Mouse (Mus musculus) liver, postnatal 0 days (tissue): ENCODE measurements around the gene Ttc7. TPM values are rescaled to one million over a fixed set of nuclear protein-coding genes. Genes with fewer than 3 reads are reported as not detected.

Experiments used
- ATAC-seq: fragments of 200-750 bp; cut with Nextera tagmentation; 2 replicates; pipeline ENCODE4 v1.8.0; 2017; ENCODE audit warnings: mild to moderate bottlenecking, moderate library complexity
- DNase-seq: peaks from one replicate; pipeline ENCODE4 v3.0.0-alpha.2; 2016
- H3K27ac ChIP-seq: fragments of 300-500 bp; sonication (generic); 2 replicates; pipeline ENCODE4 v1.5.1; 2014; ENCODE audit warnings: antibody characterized with exemption, moderate library complexity, mild to moderate bottlenecking, low read depth
- H3K27me3 ChIP-seq: fragments of 300-500 bp; sonication (generic); 2 replicates; pipeline ENCODE4 v1.6.1; 2014; ENCODE audit warnings: low read length, control low read depth, mixed read lengths; ENCODE audit not compliant: insufficient read depth
- H3K36me3 ChIP-seq: fragments of 300-500 bp; sonication (generic); replicated peaks from 2 replicates; pipeline ENCODE4 v1.6.1; 2014; ENCODE audit warnings: mild to moderate bottlenecking, control low read depth, low read length, moderate library complexity, mixed read lengths; ENCODE audit not compliant: insufficient read depth
- H3K4me1 ChIP-seq: fragments of 300-500 bp; sonication (generic); 2 replicates; pipeline ENCODE4 v1.6.1; 2014; ENCODE audit warnings: antibody characterized with exemption, mild to moderate bottlenecking, control low read depth; ENCODE audit not compliant: insufficient read depth
- H3K4me2 ChIP-seq: fragments of 300-500 bp; sonication (generic); 2 replicates; pipeline ENCODE4 v1.6.1; 2014; ENCODE audit warnings: low read depth, mild to moderate bottlenecking, low read length, moderate library complexity, mixed read lengths
- H3K4me3 ChIP-seq: fragments of 300-500 bp; sonication (generic); 2 replicates; pipeline ENCODE4 v1.5.1; 2014; ENCODE audit warnings: low read depth, low read length
- H3K9ac ChIP-seq: fragments of 300-500 bp; sonication (generic); replicated peaks from 2 replicates; pipeline ENCODE4 v1.6.1; 2014; ENCODE audit warnings: mild to moderate bottlenecking, moderate library complexity
- H3K9me3 ChIP-seq: fragments of 300-500 bp; sonication (generic); 2 replicates; pipeline ENCODE4 v1.6.1; 2016; ENCODE audit warnings: mild to moderate bottlenecking, control low read depth, low read length, mixed read lengths
- CTCF ChIP-seq: sonication (generic); IDR thresholded peaks from 2 replicates; pipeline ENCODE4 v1.5.1; 2016; ENCODE audit warnings: antibody characterized with exemption, low read depth
- EP300 ChIP-seq: IDR thresholded peaks from 2 replicates; pipeline ENCODE4 v1.6.1; 2016; ENCODE audit warnings: antibody characterized with exemption, low read depth, mild to moderate bottlenecking
- WGBS: fragments of 180-500 bp; shearing (Covaris S2); extraction: QIAGEN DNeasy Blood & Tissue Kit; methylation state at CpG from one replicate; pipeline ENCODE4 v1.1.7; 2014; ENCODE audit not compliant: insufficient replicate concordance; 5-methylcytosine and 5-hydroxymethylcytosine counted together
- polyA plus RNA-seq: library from polyadenylated mRNA; unstranded; fragments of >200 nt; fragmentation: Nextera tagmentation; extraction: Ambion mirVana; gene quantifications from 2 replicates; pipeline ENCODE4 v1.2.1, GENCODE M21; 2015

The Ttc7 gene
- polyA plus RNA-seq, 1 experiment from 2014 or later, result 12.1 TPM

DNA sequence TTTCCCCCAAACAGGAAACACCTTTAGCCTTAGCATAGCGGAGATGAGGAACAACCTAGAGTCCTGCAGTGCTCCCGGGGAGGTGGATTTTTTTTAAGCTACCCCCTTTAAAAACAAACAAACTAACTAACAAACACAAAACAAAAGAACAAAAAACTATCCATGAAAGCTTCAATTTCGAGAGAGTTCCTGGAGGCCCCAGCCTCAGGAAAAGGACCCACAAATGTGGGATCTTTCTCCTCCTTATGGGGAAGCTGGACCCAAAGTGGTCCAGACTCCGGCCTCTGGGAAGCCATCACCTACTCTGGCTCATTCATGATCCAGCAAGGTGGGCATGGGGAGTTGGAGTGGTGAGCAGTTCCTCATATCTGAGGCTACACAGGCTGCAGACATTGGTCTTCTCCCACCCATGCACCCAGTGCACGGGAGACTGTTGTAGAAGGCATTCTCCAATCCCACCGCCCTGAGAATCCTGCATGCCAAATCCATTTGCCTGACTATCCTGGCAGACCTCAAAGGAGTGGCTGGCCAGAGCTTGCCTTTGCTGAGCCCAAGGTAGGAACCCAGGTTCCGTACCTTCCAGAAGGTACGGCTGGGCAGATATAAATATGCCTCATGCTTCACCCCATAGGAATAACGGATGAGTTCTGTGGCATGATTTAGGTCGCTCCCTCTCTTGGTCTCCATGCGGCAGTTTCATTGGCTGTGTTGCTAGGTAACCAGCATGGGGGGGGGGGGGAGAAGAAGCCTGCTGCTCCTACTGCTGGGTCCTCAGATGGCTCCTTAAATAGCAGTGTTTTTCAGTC is 48.9 kb downstream of the Ttc7 start:
- ATAC-seq (no peak), DNase-seq (no peak)
- H3K4me3 ChIP-seq, result no peak overlapping the region
- no peaks in the 10 kb centered on the region for H3K27me3 ChIP-seq
- no peaks in the 10 kb centered on the region for H3K9me3 ChIP-seq
- H3K36me3 ChIP-seq, result peaks cover 17% of the 10 kb centered on the region
- peaks cover 3% of the 10 kb centered on the region; the same call in 1 of the 2 replicates for H3K4me1 ChIP-seq
- 0 out of 2 replicates have a peak overlapping the region, but pooled peaks have one; percentile 23 for H3K4me2 ChIP-seq
- TF ChIP-seq EP300 (no peak), CTCF (no peak)
- 64% methylated on average over 11 of the region's 11 CpGs for WGBS
- H3K9ac ChIP-seq, result no peak overlapping the region
- H3K27ac ChIP-seq, result no peak overlapping the region

DNA sequence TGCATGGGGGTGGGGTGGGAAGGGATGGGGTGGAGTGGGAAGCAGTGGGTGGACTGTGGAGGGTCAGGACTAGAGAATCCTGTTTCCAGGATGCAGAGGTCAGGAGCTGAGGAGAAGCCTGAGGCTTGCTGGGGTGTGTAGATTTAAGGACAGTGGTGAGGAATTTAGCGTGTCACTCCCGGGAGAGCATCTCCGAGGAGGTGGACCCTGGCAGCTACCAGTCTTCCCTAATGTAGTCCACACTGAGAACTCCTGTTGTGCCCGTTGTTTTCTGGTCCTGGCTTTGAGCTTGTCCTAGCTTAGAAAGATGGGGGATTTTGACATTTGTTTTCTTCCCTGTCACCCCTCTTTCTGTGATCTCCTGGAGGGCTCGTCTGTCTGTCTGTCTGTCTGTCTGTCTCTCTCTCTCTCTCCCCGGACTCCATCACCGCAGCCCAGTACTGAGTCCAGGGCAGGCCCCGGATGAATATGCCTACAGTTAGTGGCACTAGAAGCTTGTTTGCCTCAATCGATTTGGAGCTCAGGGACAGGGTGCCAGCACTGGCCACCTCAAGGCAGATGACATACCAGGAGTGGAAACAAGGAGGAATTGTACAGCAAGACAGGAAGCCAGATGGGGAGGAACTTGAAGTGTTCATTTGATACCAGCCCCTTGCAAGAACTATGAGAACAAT is 49.6 kb downstream of the Ttc7 start:
- no peak for DNase-seq
- Histone ChIP-seq H3K9me3 (no peaks in the 10 kb centered on the region), H3K36me3 (peaks cover 22% of the 10 kb centered on the region), H3K9ac (no peak overlapping the region), H3K27me3 (no peaks in the 10 kb centered on the region), H3K4me2 (no peak overlapping the region), H3K4me3 (no peak overlapping the region), H3K27ac (no peak overlapping the region), H3K4me1 (peaks cover 3% of the 10 kb centered on the region; the same call in 1 of the 2 replicates)
- no peak for TF ChIP-seq CTCF
- TF ChIP-seq EP300, result no peak
- WGBS, result 69% methylated on average over 9 of the region's 9 CpGs
- no peak for ATAC-seq

DNA sequence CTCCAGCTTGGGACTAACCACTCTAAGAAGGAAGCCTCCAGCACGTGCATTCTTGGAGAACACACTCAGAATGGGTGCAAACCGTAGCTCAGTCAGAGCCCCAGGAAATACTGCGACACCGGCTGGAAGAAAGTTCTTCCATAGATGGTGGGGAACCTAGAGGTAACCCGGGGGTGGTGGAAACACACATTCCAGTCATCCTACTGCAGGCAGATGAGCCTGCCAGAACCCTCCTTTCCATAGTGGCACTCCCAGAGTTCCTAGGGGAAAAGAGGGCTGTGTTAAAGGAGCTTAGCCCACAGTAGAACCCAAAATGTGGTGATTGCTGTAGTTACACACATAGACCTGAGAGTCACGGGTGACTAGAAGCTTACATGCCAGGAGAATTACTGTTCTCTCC is 50.2 kb downstream of the Ttc7 start:
- Histone ChIP-seq H3K9ac (no peak overlapping the region), H3K36me3 (peaks cover 24% of the 10 kb centered on the region), H3K27ac (no peak overlapping the region), H3K4me1 (peaks cover 3% of the 10 kb centered on the region; the same call in 1 of the 2 replicates), H3K27me3 (no peaks in the 10 kb centered on the region), H3K4me2 (no peak overlapping the region), H3K9me3 (no peaks in the 10 kb centered on the region), H3K4me3 (no peak overlapping the region)
- no peak for TF ChIP-seq EP300
- TF ChIP-seq CTCF, result no peak
- no peak for DNase-seq
- 61% methylated on average over 6 of the region's 6 CpGs for WGBS
- no peak for ATAC-seq

DNA sequence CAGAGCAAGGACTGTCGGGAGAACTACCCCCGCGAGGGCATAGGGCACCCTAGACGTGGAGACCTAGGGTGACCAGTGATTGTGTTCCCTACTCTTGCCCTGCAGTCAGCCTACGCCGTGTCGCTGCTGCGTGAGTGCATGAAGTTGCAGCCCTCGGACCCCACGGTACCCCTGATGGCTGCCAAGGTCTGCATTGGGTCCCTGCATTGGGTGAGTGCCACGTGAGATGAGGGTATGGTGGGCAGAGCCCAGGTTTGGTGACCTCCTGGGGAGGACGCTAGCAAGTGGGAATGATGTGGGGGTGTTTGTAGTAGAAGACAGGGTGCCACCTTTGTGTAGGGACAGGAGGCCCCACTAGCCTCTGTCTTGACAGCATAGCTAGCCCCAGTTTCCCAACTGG is 51.5 kb downstream of the Ttc7 start:
- 84% methylated on average over 12 of the region's 12 CpGs for WGBS
- Histone ChIP-seq H3K4me2 (no peak overlapping the region), H3K27me3 (no peaks in the 10 kb centered on the region), H3K36me3 (peaks cover 32% of the 10 kb centered on the region), H3K4me3 (no peak overlapping the region), H3K27ac (no peak overlapping the region), H3K9ac (no peak overlapping the region), H3K4me1 (peaks cover 3% of the 10 kb centered on the region; the same call in 1 of the 2 replicates), H3K9me3 (no peaks in the 10 kb centered on the region)
- DNase-seq (no peak), ATAC-seq (no peak)
- no peak for TF ChIP-seq CTCF
- no peak for TF ChIP-seq EP300

DNA sequence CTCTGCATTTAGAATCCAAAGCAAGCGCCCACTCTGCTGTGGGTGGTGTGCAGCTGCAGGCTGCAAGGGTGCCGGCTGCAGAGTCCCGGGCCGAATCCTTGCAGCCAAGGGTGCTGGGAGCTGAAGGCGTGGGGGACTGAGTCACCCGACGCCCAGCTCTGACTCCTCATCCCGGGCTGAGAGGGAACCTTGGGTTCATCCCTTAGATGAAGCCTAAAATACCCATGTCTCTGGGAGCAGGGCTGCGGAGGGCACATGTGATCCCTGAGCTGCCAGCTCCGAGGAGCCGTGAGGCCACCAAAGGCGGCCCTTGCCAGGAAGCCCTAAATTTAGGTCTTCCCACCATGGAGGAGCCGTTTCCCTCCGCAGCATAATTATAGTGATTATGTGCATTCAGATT is 52.5 kb downstream of the Ttc7 start:
- ATAC-seq, result no peak
- 92% methylated on average over 14 of the region's 14 CpGs for WGBS
- no peak overlapping the region for H3K4me2 ChIP-seq

DNA sequence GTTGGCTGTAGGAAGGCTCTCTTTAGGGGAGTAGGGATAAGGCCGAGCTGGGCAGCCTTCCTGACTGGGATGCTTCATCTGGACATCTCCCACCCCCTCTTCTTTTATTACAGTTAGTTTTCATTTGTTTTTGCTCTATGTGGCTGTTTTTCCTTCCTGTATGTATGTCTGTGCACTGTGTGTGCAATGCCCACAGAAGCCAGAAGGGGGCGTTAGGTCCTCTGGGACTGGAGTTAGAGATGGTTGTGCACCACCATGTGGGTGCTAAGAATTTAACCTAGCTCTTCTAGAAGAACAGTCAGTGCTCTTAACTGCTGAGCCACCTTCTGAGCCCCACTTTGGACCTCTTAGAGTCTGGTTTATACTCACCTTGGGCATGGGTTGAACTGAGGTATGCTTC is 53.0 kb downstream of the Ttc7 start:
- H3K27ac ChIP-seq, result no peak overlapping the region
- H3K4me1 ChIP-seq, result peaks cover 3% of the 10 kb centered on the region; the same call in 1 of the 2 replicates
- TF ChIP-seq CTCF, result peak; percentile 44
- no peak for TF ChIP-seq EP300
- H3K27me3 ChIP-seq, result no peaks in the 10 kb centered on the region
- no peak overlapping the region for H3K9ac ChIP-seq
- DNase-seq, result no peak
- H3K4me3 ChIP-seq, result no peak overlapping the region
- no peaks in the 10 kb centered on the region for H3K9me3 ChIP-seq
- H3K4me2 ChIP-seq, result no peak overlapping the region
- ATAC-seq, result no peak
- 71% methylated on average over 2 of the region's 2 CpGs for WGBS
- peaks cover 32% of the 10 kb centered on the region for H3K36me3 ChIP-seq

More for the DNA sequence above, 52.5 kb downstream of the Ttc7 start:
- H3K4me3 ChIP-seq, result no peak overlapping the region
- H3K27ac ChIP-seq, result no peak overlapping the region
- peaks cover 32% of the 10 kb centered on the region for H3K36me3 ChIP-seq
- no peaks in the 10 kb centered on the region for H3K9me3 ChIP-seq
- no peak overlapping the region for H3K9ac ChIP-seq
- H3K4me1 ChIP-seq, result peaks cover 3% of the 10 kb centered on the region; the same call in 1 of the 2 replicates
- no peaks in the 10 kb centered on the region for H3K27me3 ChIP-seq
- TF ChIP-seq EP300 (no peak), CTCF (no peak)
- DNase-seq, result no peak
